Mouse (Mus musculus) layer of hippocampus, adult 2 months (tissue): ENCODE measurements at regions not wholly inside any gene's neighbourhood (a gene's known extent, or its start where the extent isn't known, plus 50 kb on each side); places are given as distances from the start of the nearest gene placed in this dataset.
A peak's percentile ranks its signal among the peaks of the same experiment; 100 is the strongest.

Experiments
- DNase-seq, 2 experiments: peaks; one replicate each; pipeline ENCODE4 v3.0.0; 2022; ENCODE audit warnings: low spot score in 2 of 2
- H3K27ac ChIP-seq: fragments of 200-600 bp; 2 replicates; pipeline ENCODE4 v1.8.1; 2022
- H3K4me3 ChIP-seq: fragments of 200-600 bp; 2 replicates; pipeline ENCODE4 v1.8.1; 2022; ENCODE audit warnings: mild to moderate bottlenecking
- CTCF ChIP-seq: fragments of 200-600 bp; conservative IDR thresholded peaks from 2 replicates; pipeline ENCODE4 v1.8.1; 2022; ENCODE audit warnings: antibody characterized with exemption, mild to moderate bottlenecking, moderate library complexity

- Histone ChIP-seq H3K27ac (no peak overlapping the region), H3K4me3 (no peak overlapping the region)
- no peak for DNase-seq
- peak; percentile 55 for TF ChIP-seq CTCF
These were observed 56.6 kb downstream of the Olig3 start for GRCm38 (mm10) chr10:19412926-19413325.

GRCm38 (mm10) chr10:19413935-19414334 is 57.6 kb downstream of the Olig3 start:
- Histone ChIP-seq H3K4me3 (no peak overlapping the region), H3K27ac (no peak overlapping the region)
- no peak for TF ChIP-seq CTCF
- no peak for DNase-seq

GRCm38 (mm10) chr10:19414834-19415233 is 58.5 kb downstream of the Olig3 start:
- no peak for TF ChIP-seq CTCF
- DNase-seq = no peak
- no peak overlapping the region for H3K4me3 ChIP-seq
- H3K27ac ChIP-seq = no peak overlapping the region

GRCm38 (mm10) chr10:19424030-19424429 is 67.7 kb downstream of the Olig3 start:
- Histone ChIP-seq H3K27ac (no peak overlapping the region), H3K4me3 (no peak overlapping the region)
- DNase-seq = no peak
- no peak for TF ChIP-seq CTCF

GRCm38 (mm10) chr10:19424961-19425360 is 68.6 kb downstream of the Olig3 start:
- no peak overlapping the region for H3K27ac ChIP-seq
- no peak for DNase-seq
- H3K4me3 ChIP-seq = no peak overlapping the region
- TF ChIP-seq CTCF = no peak

GRCm38 (mm10) chr10:19426835-19427234 is 70.5 kb downstream of the Olig3 start:
- Histone ChIP-seq H3K4me3 (no peak overlapping the region), H3K27ac (no peak overlapping the region)
- no peak for TF ChIP-seq CTCF
- DNase-seq = no peak

- no peak for TF ChIP-seq CTCF
- DNase-seq = no peak
- H3K4me3 ChIP-seq = no peak overlapping the region
- H3K27ac ChIP-seq = no peak overlapping the region
These were observed 76.2 kb downstream of the Olig3 start for GRCm38 (mm10) chr10:19432515-19432914.

GRCm38 (mm10) chr10:19434661-19435060 is 78.3 kb downstream of the Olig3 start:
- TF ChIP-seq CTCF = no peak
- no peak overlapping the region for H3K27ac ChIP-seq
- no peak overlapping the region for H3K4me3 ChIP-seq
- DNase-seq = no peak

- Histone ChIP-seq H3K27ac (no peak overlapping the region), H3K4me3 (no peak overlapping the region)
- no peak for TF ChIP-seq CTCF
- DNase-seq = no peak
These were observed 85.5 kb downstream of the Olig3 start for GRCm38 (mm10) chr10:19441807-19442206.

- no peak overlapping the region for H3K4me3 ChIP-seq
- DNase-seq = no peak
- no peak overlapping the region for H3K27ac ChIP-seq
- no peak for TF ChIP-seq CTCF
These were observed 87.2 kb downstream of the Olig3 start for GRCm38 (mm10) chr10:19443516-19443915.

- Histone ChIP-seq H3K4me3 (no peak overlapping the region), H3K27ac (no peak overlapping the region)
- TF ChIP-seq CTCF = no peak
- no peak for DNase-seq
These were observed 92.7 kb downstream of the Olig3 start for GRCm38 (mm10) chr10:19448838-19449559.

GRCm38 (mm10) chr10:19459053-19459452 is 102.7 kb downstream of the Olig3 start:
- no peak for TF ChIP-seq CTCF
- Histone ChIP-seq H3K27ac (no peak overlapping the region), H3K4me3 (no peak overlapping the region)
- DNase-seq = no peak

- no peak for DNase-seq
- TF ChIP-seq CTCF = no peak
- Histone ChIP-seq H3K27ac (no peak overlapping the region), H3K4me3 (no peak overlapping the region)
These were observed 103.4 kb downstream of the Olig3 start for GRCm38 (mm10) chr10:19459709-19460108.

- no peak for TF ChIP-seq CTCF
- Histone ChIP-seq H3K4me3 (no peak overlapping the region), H3K27ac (no peak overlapping the region)
- DNase-seq = no peak
These were observed 103.8 kb downstream of the Olig3 start for GRCm38 (mm10) chr10:19460164-19460563.
